Mouse (Mus musculus): ENCODE measurements around the gene AB124611. TPM values are rescaled to one million over a fixed set of nuclear protein-coding genes. Genes with fewer than 3 reads are reported as not detected.
"Not testable (repeated sequence)": the region's sequence is repeated elsewhere in the genome, so short reads cannot be mapped to it uniquely, and the experiment has no call there.

AB124611 gene
- under 1 TPM; 0.28 to 0.37 TPM for total RNA-seq (2021)
- long read RNA-seq, experiment 1, partial matches to known transcripts: 0 of 1 reads
- long read RNA-seq, experiment 1, other reads (novel, unspliced or antisense): 0 of 1 reads
- long read RNA-seq, experiment 2, partial matches to known transcripts: 0 of 2 reads
- long read RNA-seq, experiment 2, other reads (novel, unspliced or antisense): 2 of 2 reads

DNA sequence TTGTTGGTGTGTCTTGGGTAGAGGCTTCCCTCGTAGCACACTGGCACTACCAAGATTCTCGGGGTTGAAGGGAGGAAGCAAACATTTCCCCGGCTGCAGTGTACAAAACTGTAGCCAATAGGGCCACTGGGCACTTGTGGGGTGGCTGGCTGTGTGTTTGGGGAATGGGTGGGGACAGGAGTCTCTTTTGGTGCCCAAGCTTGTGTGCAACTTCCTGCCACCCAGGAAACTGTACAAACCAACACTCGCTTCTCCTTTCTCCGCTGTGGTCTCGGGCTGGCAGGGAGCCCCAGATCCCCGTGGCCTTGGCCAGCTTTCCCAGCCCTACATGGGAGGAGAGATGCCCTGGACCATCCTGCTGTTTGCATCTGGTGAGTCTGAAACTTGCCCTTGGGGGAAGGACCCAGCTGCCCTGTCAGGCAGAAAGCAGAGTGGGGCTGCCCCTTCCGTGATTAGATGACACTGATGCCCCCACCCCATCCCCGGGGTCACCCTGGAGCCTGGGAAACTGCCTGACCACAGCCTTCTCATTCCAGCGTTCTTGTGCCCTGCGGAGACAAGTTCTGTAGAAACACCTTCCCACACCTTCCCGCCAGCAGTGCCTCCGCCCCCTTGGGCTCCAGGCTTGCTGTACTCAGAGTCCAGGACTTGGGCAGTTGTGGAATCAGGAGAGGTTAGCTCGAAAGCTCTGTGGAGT, at the start of gene AB124611:
AB124611 (plus strand) TSS at position 240 of the 697 bp plus-strand sequence.
- no peak for DNase-seq (ENCODE audit: low spot score in 2 of 2)

DNA sequence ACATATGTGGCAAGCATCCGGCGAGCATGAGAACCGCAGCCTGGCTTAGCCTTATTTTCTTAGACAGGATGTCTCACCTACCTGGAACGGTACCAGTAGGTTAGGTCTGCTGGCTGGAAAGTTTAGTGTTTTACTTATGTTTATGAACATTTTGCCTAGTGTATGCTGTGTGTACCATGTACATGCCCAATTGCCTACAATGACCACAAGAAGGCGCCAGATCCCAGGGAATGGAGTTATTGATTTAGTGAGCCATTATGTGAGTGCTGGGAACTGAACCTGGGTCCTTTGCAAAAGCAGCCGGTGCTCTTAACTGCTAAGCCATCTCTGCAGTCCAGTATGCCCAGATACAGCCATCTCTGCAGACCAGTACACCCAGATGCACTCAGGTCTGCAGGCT, 48.3 kb upstream of the AB124611 start:
- DNase-seq (ENCODE audit: low spot score in 2 of 2): no peak

DNA sequence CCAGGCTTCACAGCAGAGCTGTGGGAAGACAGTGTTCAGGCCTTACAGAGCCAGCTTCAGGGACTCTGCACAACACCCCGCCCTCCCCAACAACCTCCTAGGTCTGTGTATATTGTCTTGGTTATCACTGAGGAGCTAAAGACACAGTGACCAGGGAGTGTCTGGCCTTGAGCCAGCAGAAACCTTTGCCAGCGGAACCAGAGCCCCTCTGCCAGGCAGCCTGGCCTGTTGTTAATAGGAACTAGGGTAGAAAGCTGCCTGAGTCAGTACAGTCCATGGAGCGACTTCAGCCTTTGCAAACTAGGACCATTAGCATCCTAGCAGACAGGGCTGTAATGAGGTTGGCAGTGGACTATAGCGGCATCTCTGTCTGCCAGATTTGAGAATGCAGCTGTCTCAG, 41.9 kb upstream of the AB124611 start:
- no peak for DNase-seq (ENCODE audit: low spot score in 2 of 2)

DNA sequence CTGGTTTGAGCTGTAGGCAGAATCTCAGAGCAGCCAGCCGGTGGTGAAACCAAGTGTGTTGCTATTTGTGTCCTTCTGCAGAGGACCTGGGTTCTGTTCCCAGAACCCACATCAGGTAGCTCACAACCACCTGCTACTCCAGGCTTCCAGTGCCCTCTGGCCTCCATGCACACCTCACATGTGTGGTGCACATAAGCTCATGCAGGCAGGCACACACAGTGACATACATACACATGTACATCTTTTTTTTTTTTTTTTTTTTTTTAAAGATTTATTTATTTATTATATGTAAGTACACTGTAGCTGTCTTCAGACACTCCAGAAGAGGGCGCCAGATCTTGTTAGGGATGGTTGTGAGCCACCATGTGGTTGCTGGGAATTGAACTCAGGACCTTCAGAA, 37.7 kb upstream of the AB124611 start:
- not testable (repeated sequence) for DNase-seq (ENCODE audit: low spot score in 2 of 2)

DNA sequence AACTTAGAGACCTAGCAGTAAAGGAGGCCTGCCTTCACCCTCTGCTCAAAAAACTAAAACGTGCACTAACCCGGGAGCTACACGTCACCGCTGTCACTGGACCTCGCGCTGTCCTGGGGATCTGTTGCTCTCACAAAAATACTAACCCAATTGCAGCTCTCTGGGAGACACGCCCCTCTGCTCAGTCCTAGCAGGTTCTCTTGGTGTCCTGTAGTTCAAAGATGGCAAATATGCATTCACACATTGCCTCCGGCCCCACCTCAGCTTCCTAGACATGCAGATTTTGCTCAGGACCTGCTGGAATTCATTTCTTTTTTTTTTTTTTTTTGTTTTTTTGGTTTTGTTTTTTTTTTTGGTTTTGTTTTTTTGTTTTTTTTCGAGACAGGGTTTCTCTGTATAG, 35.3 kb upstream of the AB124611 start:
- no peak for DNase-seq (ENCODE audit: low spot score in 2 of 2)

DNA sequence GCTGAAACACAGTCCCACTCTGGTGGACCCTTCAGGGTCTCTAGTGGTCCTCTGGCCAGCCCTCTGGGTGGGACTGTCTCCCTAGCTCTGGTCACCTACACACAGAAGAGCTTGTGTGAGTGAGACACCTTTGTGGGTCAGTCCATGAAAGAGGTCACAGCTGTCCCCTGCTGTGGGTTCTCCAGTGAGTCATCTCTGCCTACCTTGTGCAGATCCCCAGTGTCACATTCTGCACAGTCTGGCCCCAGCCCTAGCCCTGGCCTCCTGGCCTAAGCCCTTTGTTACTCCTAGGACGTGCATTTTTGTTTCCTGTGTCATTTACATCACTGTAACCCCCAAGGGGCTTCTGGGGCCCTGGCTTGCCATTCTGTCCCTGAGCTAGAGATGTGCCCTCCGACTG, 32.1 kb upstream of the AB124611 start:
- no peak for DNase-seq (ENCODE audit: low spot score in 2 of 2)

DNA sequence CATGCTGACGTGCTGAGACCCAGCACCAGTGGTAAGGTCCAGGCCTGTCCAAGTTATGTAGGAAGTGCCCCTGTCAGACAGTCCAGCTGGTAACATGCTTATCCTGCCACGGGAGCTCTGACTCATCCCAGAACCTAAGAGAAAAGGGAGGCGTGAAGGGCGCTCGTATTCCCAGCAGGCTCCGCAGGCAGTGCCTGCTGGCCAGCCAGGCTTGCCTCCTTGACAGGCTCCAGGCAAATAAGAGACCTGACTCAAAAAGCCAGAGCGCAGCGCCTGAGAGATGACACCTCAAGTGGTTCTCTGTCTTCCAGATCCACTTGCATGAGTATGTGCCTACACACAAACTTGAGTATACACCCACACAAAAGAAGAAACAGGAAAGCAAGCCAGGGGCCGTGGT, 31.2 kb upstream of the AB124611 start:
- DNase-seq (ENCODE audit: low spot score in 2 of 2): peak in 1 of 2 experiments; percentile 56

DNA sequence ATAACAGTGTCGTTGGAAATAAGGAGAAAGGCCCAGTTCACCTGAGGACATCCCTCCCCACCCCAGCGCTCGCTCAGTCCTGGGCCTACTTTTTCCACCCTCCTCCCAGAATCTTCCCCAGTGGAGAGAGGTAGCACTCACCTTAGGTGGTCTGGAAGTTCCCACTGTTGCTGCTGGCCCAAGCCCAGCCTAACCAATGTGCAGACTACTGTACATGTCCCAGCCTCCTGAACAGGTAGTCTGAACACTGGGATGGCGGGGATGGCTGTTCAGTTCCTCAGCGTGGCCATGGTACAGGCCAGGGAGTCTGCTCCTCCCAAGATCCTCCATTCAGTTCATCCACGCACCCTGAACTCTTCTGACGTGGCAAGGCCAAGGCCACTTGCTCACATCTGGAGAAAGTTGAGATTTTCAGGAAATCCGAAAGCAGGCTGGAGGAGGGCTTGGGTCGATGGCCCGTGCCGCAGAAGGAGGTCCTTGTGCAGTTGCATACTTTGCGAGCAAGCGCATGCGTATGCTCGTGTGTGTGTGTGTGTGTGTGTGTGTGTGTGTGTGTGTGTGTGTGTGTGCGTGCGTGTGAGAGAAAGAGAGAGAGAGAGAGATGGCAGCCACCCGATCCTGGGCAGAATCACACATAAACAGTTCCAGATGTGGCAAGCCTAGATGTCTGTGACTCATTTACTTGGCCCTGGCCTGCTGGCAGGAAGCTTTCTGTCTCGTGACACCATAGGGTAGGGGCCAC, 29.5 kb upstream of the AB124611 start:
- no peak for DNase-seq (ENCODE audit: low spot score in 2 of 2)

DNA sequence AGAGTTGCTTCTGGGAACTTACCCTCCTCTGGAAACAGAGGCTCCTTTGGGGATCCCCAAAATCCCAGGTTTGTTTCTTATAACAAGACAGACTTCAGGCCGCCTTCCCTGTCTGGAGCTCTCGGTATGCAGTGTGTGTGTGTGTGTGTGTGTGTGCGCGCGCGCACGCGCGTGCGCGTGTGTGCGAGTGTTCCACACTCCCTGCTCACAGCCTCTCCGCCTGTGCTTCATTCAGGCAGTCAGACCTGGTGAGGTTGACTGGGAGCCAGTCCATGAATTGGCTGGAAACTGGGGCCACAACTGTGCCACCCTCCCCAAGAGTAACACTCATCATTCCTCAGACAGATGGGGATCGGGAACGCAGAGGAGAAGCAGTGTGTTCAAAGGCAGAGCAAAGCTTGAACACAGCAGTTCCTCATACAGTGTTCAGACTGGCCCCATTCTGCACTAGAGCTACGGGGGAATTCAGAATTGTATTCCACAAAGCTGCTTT, 28.9 kb upstream of the AB124611 start:
- no peak for DNase-seq (ENCODE audit: low spot score in 2 of 2)

DNA sequence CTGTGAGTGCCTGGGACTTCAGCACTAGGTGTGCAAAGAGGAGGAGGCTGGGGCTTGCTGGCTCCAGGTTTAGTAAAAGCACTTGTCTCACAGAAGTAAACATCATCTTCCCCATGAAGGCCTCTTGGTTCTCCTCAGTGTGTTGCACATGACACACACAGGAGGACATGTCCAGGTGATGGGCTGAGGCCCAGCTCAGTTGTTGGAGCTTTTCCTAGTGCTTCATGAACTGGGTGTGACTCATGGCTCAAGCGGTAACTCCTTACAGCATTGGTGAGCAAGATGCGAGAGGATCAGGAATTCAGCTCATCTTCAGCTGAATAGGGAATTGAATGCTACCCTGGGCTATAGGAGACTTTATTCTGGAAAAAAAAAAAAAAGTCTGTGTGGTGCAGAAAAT, 28.3 kb upstream of the AB124611 start:
- DNase-seq (ENCODE audit: low spot score in 2 of 2): no peak

DNA sequence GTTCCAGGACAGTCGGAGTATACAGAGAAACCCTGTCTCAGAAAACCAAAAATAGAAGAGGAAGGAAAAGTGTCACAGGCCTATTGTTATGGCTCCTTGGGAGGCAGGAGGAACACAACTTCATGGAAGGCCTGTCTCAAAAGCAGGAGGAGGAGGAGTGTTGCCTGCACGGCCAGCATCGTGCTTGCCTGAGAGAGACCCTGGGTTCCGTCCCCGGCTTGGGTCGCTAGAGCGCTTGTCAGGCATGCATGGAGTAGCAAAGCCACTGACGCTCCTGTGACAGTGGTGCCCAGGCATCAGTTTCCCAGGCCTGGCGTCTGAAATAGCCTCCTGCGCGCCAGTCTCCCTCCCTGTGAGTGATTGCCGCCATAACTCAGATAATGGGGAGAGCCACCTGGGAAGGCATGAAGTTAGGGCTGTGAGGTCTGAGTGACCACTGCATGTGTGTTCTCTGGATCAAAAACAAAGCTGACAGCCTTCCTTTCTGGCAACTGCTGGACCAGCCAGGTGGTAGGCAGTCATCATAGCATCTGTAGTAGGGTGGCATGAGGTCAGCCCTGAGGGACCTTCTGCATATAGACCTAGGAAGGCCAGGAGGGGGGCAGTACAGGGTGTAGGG, 27.6 kb upstream of the AB124611 start:
- no peak for DNase-seq (ENCODE audit: low spot score in 2 of 2)

DNA sequence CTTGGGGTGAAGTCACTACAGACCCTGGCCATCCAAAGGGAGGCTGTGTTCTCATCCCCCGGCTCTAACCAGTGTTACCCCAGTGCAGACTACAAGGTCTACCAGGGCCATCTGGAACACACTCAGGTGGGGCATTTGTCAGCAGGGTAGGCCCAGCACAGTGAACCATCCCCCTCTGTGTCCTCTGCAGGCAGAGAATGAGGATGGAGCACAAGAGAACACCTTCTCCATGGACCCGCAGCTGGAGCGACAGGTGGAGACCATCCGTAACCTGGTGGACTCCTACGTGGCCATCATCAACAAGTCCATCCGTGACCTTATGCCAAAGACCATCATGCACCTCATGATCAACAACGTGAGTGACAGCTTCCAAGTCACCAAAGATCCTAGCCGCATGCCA, 22.6 kb upstream of the AB124611 start:
- DNase-seq (ENCODE audit: low spot score in 2 of 2): no peak

DNA sequence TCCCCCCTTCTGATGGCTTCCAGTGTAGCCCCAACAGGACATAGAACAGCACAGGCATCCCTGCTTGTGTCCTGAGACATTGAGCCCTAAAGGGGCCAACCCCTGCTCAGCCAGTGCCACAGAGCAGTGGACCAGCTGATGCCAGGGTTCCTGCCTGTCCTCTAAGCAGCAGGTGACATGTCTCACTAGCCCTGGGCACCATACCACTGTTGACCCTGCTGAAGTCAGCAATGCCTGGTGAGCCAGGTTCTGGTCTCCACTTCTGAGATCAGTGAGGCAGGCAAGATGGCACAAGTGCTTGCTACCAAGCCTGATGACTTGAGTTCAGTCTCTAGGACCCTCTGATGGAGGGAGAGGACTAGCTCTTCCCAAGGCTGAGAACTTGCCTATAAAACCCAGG, 20.2 kb upstream of the AB124611 start:
- DNase-seq (ENCODE audit: low spot score in 2 of 2): no peak

DNA sequence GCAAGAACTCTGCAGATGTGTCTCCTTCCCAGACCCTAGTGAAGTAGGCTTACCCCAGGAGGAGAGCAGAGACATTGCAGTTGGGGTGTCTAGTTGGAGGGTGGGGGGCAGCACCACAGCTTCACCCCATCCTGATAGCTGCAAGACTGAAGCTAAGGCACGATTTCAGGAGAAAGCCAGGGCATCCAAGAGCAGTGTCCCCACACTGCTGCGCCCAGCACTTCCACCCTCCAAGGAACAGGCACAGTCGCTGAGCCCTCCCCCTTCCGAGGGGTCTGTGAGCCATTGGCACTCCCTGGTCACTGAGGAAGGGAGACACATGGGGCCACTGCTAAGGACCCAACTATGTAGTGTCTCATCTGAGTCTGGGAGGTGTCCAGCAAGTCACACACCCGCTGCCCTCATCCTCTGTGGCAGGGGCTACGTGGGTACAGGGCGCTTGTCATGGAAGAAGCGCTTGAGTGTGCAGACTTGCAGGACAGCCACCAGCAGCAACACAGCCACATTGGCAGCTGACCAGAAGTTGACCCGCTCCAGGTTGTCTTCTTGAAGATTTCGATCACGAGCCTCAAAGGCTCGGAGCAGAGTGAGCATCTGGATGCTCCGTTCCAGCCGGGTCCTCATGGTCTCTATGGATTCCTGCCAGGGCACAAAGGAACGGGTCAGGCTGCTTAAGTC, 18.1 kb upstream of the AB124611 start:
- DNase-seq (ENCODE audit: low spot score in 2 of 2): no peak

DNA sequence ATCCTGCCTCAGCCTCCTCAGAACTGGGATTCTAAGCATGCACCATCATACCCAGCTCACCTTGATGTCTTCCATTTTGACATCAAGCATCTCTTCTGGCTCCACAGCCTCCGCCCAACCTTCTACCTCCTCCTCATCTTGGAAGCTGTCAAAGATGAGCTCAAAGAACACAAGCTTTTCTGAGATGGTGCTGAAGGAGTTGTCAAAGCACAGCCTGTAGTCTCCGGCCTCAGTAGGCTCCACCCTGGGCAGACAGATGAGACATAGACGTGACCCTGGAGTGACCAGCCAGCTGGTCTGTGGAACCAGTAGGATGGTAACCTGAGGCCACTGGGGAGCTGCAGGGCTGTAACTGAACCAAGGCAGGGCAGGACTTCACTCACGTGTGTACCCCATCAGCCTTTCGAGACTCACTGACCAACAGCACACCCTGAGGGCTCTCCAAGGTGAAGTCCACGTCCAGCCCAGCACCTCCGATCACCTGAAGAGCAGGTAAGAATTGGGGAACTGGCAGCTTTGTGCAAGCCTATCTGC, 17.0 kb upstream of the AB124611 start:
- DNase-seq (ENCODE audit: low spot score in 2 of 2): no peak

DNA sequence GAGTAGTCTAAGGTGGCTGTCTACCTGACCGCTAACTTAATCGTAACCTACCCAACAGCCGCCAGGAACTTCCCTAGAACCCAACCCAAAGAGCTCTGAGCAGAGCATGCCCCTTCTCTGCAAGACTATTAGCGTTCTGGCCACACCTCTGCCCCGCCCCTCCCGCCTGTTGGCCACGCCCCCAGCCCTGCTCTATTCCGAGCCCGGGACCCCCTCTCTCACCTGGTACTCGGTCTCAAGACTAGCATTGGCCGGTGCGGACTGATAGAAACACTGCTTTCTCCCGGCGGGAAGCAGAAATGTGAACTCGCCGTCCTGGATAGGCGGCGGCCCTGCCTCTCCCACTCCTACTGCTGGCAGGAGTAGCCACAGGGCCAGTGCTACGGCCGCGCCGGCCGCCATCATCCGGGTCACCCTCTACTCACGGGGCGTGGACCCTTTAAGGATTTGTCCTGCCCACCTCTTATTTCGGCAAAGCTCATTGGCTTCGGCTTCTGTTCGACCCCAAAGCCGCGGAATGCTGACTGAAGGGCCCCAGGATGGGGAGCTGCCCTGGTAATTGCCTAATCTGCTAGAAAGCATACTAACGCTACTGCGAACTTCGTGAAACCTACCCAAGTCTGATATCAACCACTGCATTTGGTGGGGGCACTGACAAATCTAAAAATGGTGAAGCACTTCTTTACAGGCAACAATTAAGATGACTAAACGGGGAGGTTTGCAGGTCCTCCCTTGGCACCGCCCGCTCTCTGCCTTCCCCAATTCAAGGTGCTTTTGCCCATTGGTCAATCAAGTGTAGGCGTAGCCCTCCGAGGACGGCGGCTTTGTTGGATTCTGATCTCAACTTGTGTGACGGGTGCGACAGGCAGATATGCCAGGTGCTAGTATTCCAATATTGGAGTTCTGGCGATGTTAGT, 15.9 kb upstream of the AB124611 start, which contains the start of gene Tmed1:
Tmed1 (minus strand) TSS at position 481 of the 917 bp plus-strand sequence.
- DNase-seq (ENCODE audit: low spot score in 2 of 2): peak; percentile 88 to 93

DNA sequence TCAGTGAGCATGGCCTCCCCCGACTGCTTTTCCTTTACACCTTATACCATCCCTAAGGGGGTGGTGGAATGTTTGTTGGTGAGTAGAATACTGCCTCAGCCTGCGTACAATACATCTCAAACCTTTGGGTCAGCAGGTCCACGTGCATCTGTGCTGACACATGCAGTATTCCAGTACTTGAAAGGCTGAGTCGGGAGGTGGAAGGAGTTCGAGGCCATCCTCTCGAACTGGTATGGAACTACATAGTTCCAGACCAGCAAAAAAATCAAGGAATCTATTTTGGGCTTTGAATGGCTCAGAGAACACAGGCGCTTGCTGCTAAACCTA, 15.3 kb upstream of the AB124611 start:
- no peak for DNase-seq (ENCODE audit: low spot score in 2 of 2)

DNA sequence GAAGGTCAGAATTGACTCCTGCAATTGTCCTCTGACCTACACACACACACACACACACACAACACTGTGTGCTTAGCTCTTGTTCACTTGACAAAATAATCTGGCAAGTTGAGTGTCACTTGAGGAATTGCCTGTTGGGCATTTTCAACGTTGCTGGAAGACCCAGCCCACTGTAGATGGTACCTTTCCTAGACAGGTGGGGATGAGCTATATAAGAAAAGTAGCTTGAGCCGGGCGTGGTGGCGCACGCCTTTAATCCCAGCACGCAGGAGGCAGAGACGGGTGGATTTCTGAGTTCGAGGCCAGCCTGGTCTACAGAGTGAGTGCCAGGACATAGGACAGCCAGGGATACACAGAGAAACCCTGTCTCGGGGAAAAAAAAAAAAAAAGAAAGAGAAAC, 14.9 kb upstream of the AB124611 start:
- DNase-seq (ENCODE audit: low spot score in 2 of 2): no peak

DNA sequence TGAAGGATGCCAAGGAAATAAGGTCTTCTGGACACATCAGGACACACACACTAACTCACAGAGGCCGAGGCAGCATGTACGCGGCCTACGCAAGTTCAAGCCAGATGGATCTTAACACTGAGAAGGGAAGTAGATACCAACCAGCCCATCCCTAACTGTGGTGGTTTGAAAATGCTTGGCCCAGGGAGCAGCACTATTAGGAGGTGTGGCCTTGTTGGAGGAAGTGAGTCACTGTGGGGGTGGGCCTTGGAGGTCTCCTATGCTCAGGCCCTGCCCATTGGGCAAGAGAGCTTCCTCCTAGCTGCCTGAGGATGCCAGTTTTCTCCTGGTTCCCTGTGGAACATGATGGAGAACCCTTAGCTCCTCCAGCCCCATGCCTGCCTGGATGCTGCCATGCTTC, 12.5 kb upstream of the AB124611 start:
- DNase-seq (ENCODE audit: low spot score in 2 of 2): no peak

DNA sequence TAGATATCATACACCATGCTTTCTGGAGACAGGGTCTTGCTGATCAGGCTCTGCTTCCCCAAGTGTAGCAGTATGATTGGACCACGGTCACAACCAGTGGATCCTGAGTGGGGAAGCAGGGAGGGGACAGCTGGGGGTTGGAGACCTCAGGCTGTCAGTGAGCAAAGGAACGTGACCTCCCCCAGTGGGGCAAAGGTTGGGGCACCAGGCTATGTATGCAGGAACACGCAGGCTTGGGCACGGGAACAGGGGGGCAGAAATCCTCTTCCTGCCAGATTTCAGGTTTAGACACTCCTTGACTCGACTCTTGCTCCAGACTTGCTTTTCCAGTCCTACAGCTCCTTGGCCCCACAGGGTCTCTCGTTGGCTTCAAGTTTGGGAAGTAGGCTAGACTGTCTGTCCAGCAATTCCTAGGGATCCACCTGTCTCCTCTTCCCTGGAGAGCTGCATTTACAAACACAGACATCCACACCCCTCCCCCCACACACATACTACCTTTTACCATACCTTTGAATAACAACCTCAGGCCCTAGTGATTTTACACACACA, 8.0 kb upstream of the AB124611 start:
- DNase-seq (ENCODE audit: low spot score in 2 of 2): no peak

Data from left cerebral cortex, adult 18-20 months (tissue).